Mouse (Mus musculus): ENCODE results near the gene Pif1. TPM values are rescaled to one million over a fixed set of nuclear protein-coding genes. Genes with fewer than 3 reads are reported as not detected.

The Pif1 gene
- total and polyA plus RNA-seq, 2 experiments from 2014 or later, result 0.77 to 2.2 TPM

DNA sequence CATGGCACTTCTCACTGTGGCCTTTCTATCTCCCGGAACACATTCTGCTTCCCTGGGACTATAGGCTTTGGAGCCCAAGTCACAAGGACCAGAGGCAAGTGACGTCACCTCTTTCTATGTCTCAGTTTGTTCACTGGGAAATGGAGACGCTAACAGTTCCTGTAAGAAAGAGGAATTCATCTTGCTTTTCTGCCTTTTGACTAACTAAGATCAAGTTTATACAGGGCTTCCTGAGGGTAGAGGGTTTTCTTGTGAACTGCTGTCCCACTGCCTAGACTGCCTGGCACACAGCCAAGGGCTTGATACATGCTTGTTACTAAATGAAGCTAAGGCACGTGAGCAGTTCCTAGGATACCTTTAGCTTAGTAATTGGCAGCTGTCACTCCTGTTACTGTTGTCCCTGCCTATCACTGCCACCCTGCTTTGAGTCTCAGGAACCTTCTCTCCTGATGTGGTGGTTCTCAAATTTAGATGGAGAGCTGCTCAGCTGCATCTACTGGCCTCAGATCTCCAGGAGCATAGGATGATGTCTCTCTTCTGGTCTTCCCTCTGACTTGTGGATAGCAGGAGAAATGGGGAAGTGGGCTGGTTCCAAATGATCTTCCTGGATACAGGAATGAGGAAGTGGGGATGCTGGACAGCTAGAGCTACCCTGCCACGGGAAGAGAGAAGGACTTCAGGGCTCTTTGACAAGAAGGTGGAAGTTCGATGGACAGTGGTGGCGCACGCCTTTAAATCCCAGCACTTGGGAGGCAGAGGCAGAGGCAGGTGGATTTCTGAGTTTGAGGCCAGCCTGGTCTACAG is 11.4 kb upstream of the Pif1 start:
- Histone ChIP-seq H3K9ac (replicated peaks; ENCODE audit: low read length, poor library complexity, severe bottlenecking) (no peak overlapping the region), H3K27me3 (ENCODE audit: insufficient read depth, low read length) (no peaks in the 10 kb centered on the region), H3K36me3 (ENCODE audit: insufficient read depth, low read length) (no peaks in the 10 kb centered on the region), H3K4me2 (ENCODE audit: low read depth, low read length, poor library complexity, severe bottlenecking) (no peak overlapping the region), H3K27ac (ENCODE audit: low read depth, low read length) (no peak overlapping the region), H3K4me1 (ENCODE audit: insufficient read depth, low read length) (peaks cover 2% of the 10 kb centered on the region; the same call in 1 of the 2 replicates), H3K4me3 (ENCODE audit: low read depth, low read length) (no peak overlapping the region), H3K9me3 (ENCODE audit: low read length) (no peaks in the 10 kb centered on the region)
- no peak for TF ChIP-seq CTCF (IDR thresholded peaks at IDR 0.05)
- WGBS, result 69% methylated on average over 8 of the region's 8 CpGs
- ATAC-seq (ENCODE audit: low FRiP score) (no peak), DNase-seq (ENCODE audit: low spot score) (no peak)

DNA sequence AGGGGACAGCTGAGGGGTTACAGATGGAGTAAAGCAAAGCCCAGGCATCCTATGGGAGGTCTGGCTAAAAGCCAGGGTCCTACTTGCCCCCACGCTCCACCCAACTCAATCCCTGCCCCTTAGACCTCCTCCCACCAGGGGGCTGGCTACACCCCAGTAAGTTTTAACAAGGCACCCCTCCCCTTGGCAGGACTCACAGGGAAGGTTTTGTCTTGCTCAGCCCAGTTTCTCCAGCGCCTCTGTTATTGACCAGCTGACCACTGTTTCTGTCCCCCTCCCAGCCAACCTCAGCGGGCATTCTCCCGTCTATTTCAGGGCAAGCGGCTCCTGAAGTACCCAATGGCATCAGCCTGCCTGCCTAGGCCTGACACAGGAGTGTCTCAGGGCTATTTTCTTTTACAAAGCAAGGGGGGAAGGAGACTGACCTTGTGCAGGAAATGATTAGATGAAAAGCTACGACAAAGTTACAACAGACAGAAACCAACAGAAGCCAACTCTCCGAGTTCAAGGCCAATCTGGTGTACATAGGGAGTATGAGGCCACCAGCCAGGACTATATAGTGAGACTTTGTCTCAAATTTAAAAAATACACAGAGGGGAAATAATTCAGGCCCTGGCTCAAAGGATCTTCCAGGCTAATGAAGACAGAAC is 10.0 kb upstream of the Pif1 start:
- Histone ChIP-seq H3K36me3 (ENCODE audit: insufficient read depth, low read length) (no peaks in the 10 kb centered on the region), H3K27me3 (ENCODE audit: insufficient read depth, low read length) (no peaks in the 10 kb centered on the region), H3K27ac (ENCODE audit: low read depth, low read length) (no peak overlapping the region), H3K4me2 (ENCODE audit: low read depth, low read length, poor library complexity, severe bottlenecking) (no peak overlapping the region), H3K4me1 (ENCODE audit: insufficient read depth, low read length) (peaks cover 2% of the 10 kb centered on the region; the same call in 1 of the 2 replicates), H3K4me3 (ENCODE audit: low read depth, low read length) (no peak overlapping the region), H3K9ac (replicated peaks; ENCODE audit: low read length, poor library complexity, severe bottlenecking) (no peak overlapping the region), H3K9me3 (ENCODE audit: low read length) (no peaks in the 10 kb centered on the region)
- DNase-seq (ENCODE audit: low spot score) (no peak), ATAC-seq (ENCODE audit: low FRiP score) (no peak)
- 25% methylated on average over 7 of the region's 7 CpGs for WGBS
- no peak for TF ChIP-seq CTCF (IDR thresholded peaks at IDR 0.05)

DNA sequence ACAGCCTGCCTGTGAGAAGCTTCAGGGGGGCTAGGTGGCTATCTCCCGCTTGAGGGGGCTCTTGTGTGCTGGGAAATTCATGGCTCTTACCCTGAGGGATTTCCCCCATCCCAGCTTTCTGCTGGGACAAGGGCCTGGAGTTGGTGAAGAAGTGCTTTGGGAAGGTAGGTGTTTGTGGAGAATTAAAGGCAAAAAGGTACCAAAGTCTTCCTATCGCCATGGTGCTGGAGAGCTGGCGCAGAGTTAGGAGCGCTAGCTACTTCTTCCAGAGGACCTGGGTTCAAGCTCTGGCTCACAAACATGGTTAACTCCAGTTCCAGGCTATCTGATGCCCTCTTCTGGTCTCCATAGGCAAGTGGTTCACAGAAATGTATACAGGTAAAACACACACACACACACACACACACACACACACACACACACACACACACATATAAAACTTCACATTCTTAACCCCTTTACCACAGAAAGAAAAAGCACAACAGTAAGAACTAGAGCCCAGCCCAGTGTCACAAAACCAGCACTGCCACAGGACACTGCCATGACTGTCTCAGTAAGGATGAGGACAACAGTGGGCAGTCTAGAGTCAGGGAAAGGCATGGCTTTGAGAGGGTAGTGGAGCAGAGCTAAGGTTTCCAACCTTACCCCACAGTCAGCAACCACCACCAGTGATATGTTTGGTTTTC is 9.3 kb upstream of the Pif1 start:
- Histone ChIP-seq H3K4me3 (ENCODE audit: low read depth, low read length) (no peak overlapping the region), H3K4me1 (ENCODE audit: insufficient read depth, low read length) (peaks cover 2% of the 10 kb centered on the region; the same call in 1 of the 2 replicates), H3K36me3 (ENCODE audit: insufficient read depth, low read length) (no peaks in the 10 kb centered on the region), H3K27ac (ENCODE audit: low read depth, low read length) (no peak overlapping the region), H3K27me3 (ENCODE audit: insufficient read depth, low read length) (no peaks in the 10 kb centered on the region), H3K9me3 (ENCODE audit: low read length) (no peaks in the 10 kb centered on the region), H3K4me2 (ENCODE audit: low read depth, low read length, poor library complexity, severe bottlenecking) (no peak overlapping the region; the same call in 1 of the 2 replicates), H3K9ac (replicated peaks; ENCODE audit: low read length, poor library complexity, severe bottlenecking) (no peak overlapping the region)
- 84% methylated on average over 4 of the region's 4 CpGs for WGBS
- no peak for ATAC-seq (ENCODE audit: low FRiP score)
- peak; percentile 24; the same call in 1 of the 2 replicates for TF ChIP-seq CTCF (IDR thresholded peaks at IDR 0.05)
- no peak for DNase-seq (ENCODE audit: low spot score)

GRCm38 (mm10) chr9:65578801-65579249 is 8.1 kb upstream of the Pif1 start:
- ATAC-seq (ENCODE audit: low FRiP score), result no peak
- H3K4me3 ChIP-seq (ENCODE audit: low read depth, low read length), result peak overlapping the region; percentile 54; the same call in 1 of the 2 replicates
- H3K9ac ChIP-seq (replicated peaks; ENCODE audit: low read length, poor library complexity, severe bottlenecking), result no peak overlapping the region
- no peaks in the 10 kb centered on the region for H3K9me3 ChIP-seq (ENCODE audit: low read length)
- no peak overlapping the region for H3K27ac ChIP-seq (ENCODE audit: low read depth, low read length)
- no peak for TF ChIP-seq CTCF (IDR thresholded peaks at IDR 0.05)
- H3K4me2 ChIP-seq (ENCODE audit: low read depth, low read length, poor library complexity, severe bottlenecking), result peak overlapping the region; percentile 86
- H3K27me3 ChIP-seq (ENCODE audit: insufficient read depth, low read length), result no peaks in the 10 kb centered on the region
- no peak for DNase-seq (ENCODE audit: low spot score)
- peaks cover 2% of the 10 kb centered on the region; the same call in 1 of the 2 replicates for H3K4me1 ChIP-seq (ENCODE audit: insufficient read depth, low read length)
- no peaks in the 10 kb centered on the region for H3K36me3 ChIP-seq (ENCODE audit: insufficient read depth, low read length)
- 67% methylated on average over 9 of the region's 9 CpGs for WGBS

GRCm38 (mm10) chr9:65579781-65580371 is 7.1 kb upstream of the Pif1 start, which contains the start of gene Plekho2:
Gene Plekho2, minus strand, starts transcription at chr9:65580040.
- Histone ChIP-seq H3K9ac (replicated peaks; ENCODE audit: low read length, poor library complexity, severe bottlenecking) (peak within 1 kb of the TSS; percentile 55), H3K9me3 (ENCODE audit: low read length) (no peaks in the 10 kb centered on the region), H3K27ac (ENCODE audit: low read depth, low read length) (peak within 1 kb of the TSS; percentile 38; the same call in 1 of the 2 replicates), H3K36me3 (ENCODE audit: insufficient read depth, low read length) (no peaks in the 10 kb centered on the region), H3K4me1 (ENCODE audit: insufficient read depth, low read length) (peaks cover 2% of the 10 kb centered on the region; the same call in 1 of the 2 replicates), H3K4me3 (ENCODE audit: low read depth, low read length) (peak within 1 kb of the TSS; percentile 54), H3K4me2 (ENCODE audit: low read depth, low read length, poor library complexity, severe bottlenecking) (peak within 1 kb of the TSS; percentile 86), H3K27me3 (ENCODE audit: insufficient read depth, low read length) (no peaks in the 10 kb centered on the region)
- ATAC-seq (ENCODE audit: low FRiP score) (peak; percentile 87), DNase-seq (ENCODE audit: low spot score) (peak; percentile 95)
- no peak for TF ChIP-seq CTCF (IDR thresholded peaks at IDR 0.05)
- WGBS, result under 1% methylated on average over 38 of the region's 45 CpGs

Measured in midbrain, postnatal 0 days (tissue).